Comparison of ENCODE assay signal across 11 mouse cellular contexts in the genomic region with DNA sequence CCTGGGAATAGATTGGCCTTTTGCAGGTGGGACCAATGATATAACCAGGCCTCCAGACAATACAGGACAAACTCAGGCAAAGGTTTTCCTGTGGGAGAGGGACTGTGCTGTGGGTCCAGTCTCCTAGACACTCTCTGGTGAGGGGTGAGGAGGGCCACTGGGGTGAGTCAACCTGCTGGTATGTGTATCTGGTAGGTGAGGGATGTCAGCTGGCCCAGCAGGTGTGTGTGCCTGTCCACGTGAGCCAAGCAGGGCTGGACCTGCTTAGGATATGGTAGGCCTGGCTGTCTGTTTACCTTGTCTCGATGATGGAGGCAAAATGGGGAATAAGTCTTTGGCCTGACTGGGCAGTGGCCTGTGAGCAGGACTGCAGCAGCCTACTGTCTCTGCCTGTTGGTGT. TPM values are rescaled to one million over a fixed set of nuclear protein-coding genes. Genes with fewer than 3 reads are reported as not detected.
DNase-seq lines count a peak whose midpoint lies in the region; ATAC-seq and TF ChIP-seq lines count a peak whose summit lies in the region.
"Had no signal": no experiment of that assay in that cellular context is flagged by ENCODE, and none has a peak within 500 bp of the region (broad histone marks: within the 10 kb centered on the region; RNA-seq: fewer than 3 reads in every experiment).

No protein-coding gene starts in this region.

- in situ Hi-C loops in ES-E14 (cut with MboI; ENCODE audit: low sequenced_read_pairs in 2 of 2, unreplicated experiment in 2 of 2): no loop called here

- H3K27ac ChIP-seq in ES-E14 (ENCODE audit: insufficient read depth, low read depth, low read length, poor library complexity, severe bottlenecking): no peak overlapping the region
- H3K27ac ChIP-seq in embryonic facial prominence, embryonic 14.5 days (replicated peaks; ENCODE audit: low read depth, low read length): no peak overlapping the region
- peak overlapping the region; percentile 87; the same call in 1 of the 2 replicates for H3K27ac ChIP-seq in kidney, postnatal 0 days
- no peak overlapping the region for H3K27ac ChIP-seq in midbrain, embryonic 13.5 days

- ATAC-seq in embryonic facial prominence, embryonic 14.5 days (ENCODE audit: low read depth): no peak
- ATAC-seq in kidney, postnatal 0 days (replicated peaks; ENCODE audit: low FRiP score, low read depth): peak; percentile 33
- ATAC-seq in midbrain, embryonic 13.5 days: no peak
- ATAC-seq: liver, postnatal 0 days had no signal

- H3K4me3 ChIP-seq in ES-E14 (ENCODE audit: insufficient read depth in 1 of 2, low read depth in 1 of 2, low read length in 2 of 2, poor library complexity in 1 of 2, severe bottlenecking in 1 of 2): peak overlapping the region; percentile 73 to 89
- H3K4me3 ChIP-seq in embryonic facial prominence, embryonic 14.5 days (ENCODE audit: low read depth, low read length): peak overlapping the region; percentile 50
- H3K4me3 ChIP-seq in kidney, postnatal 0 days (replicated peaks; ENCODE audit: low read depth, low read length): peak overlapping the region; percentile 57; the same call in 1 of the 2 replicates
- H3K4me3 ChIP-seq in midbrain, embryonic 13.5 days (replicated peaks): no peak overlapping the region
- H3K4me3 ChIP-seq: erythroblast, embryonic 14.5 days had no signal

- peaks cover 7 to 23% of the 10 kb centered on the region in 2 experiments for H3K4me1 ChIP-seq in ES-E14 (ENCODE audit: control insufficient read depth in 2 of 2, insufficient read depth in 2 of 2, low read length in 2 of 2, poor library complexity in 1 of 2)
- H3K4me1 ChIP-seq in embryonic facial prominence, embryonic 14.5 days (ENCODE audit: control insufficient read depth, insufficient read depth, low read length): no peaks in the 10 kb centered on the region
- H3K4me1 ChIP-seq in kidney, postnatal 0 days (replicated peaks; ENCODE audit: insufficient read depth, low read length): peaks cover 6% of the 10 kb centered on the region; the same call in 1 of the 2 replicates
- peaks cover 14% of the 10 kb centered on the region for H3K4me1 ChIP-seq in midbrain, embryonic 13.5 days (replicated peaks)

- H3K9me3 ChIP-seq in ES-E14 (ENCODE audit: control insufficient read depth, insufficient read depth, low read depth, low read length): no peaks in the 10 kb centered on the region
- H3K9me3 ChIP-seq in embryonic facial prominence, embryonic 14.5 days (ENCODE audit: control insufficient read depth, low read length): no peaks in the 10 kb centered on the region
- H3K9me3 ChIP-seq in kidney, postnatal 0 days (replicated peaks; ENCODE audit: low read length): no peaks in the 10 kb centered on the region
- no peaks in the 10 kb centered on the region for H3K9me3 ChIP-seq in midbrain, embryonic 13.5 days

- peak overlapping the region; percentile 81 for H3K4me2 ChIP-seq in embryonic facial prominence, embryonic 14.5 days (ENCODE audit: low read depth, low read length)
- H3K4me2 ChIP-seq in kidney, postnatal 0 days (ENCODE audit: low read length): peak overlapping the region; percentile 83
- no peak overlapping the region for H3K4me2 ChIP-seq in midbrain, embryonic 13.5 days (replicated peaks)

- peak overlapping the region; percentile 81; the same call in 1 of the 2 replicates for H3K9ac ChIP-seq in ES-E14 (ENCODE audit: insufficient read depth, low read depth, low read length, poor library complexity, severe bottlenecking)
- H3K9ac ChIP-seq in embryonic facial prominence, embryonic 14.5 days (ENCODE audit: low read depth, low read length): no peak overlapping the region; the same call in 1 of the 2 replicates
- peak overlapping the region; percentile 74; the same call in 1 of the 2 replicates for H3K9ac ChIP-seq in kidney, postnatal 0 days (ENCODE audit: low read depth, low read length)
- H3K9ac ChIP-seq in midbrain, embryonic 13.5 days (replicated peaks): no peak overlapping the region
- H3K9ac ChIP-seq: liver, postnatal 0 days had no signal

- no peak for DNase-seq in ES-E14 (ENCODE audit: low read depth, low spot score)
- DNase-seq in embryonic facial prominence, embryonic 14.5 days (ENCODE audit: low spot score): no peak
- DNase-seq in kidney, postnatal 0 days (ENCODE audit: low spot score): no peak
- DNase-seq in lung, postnatal 4 days: peak; percentile 14 to 43
- DNase-seq in spleen, postnatal 10 days (ENCODE audit: low spot score in 2 of 2): no peak
- DNase-seq in cerebellum, adult 11-12 months: no peak
- DNase-seq: cerebellum, adult 9-10 months; liver, postnatal 0 days had no signal

- peaks cover 53% of the 10 kb centered on the region for H3K27me3 ChIP-seq in embryonic facial prominence, embryonic 14.5 days (replicated peaks; ENCODE audit: control insufficient read depth, insufficient read depth, low read length)
- peaks cover 18% of the 10 kb centered on the region for H3K27me3 ChIP-seq in kidney, postnatal 0 days (ENCODE audit: insufficient read depth, low read length)
- peaks cover 59% of the 10 kb centered on the region for H3K27me3 ChIP-seq in midbrain, embryonic 13.5 days

- no peak for TF ChIP-seq CTCF in kidney, postnatal 0 days (IDR thresholded peaks at IDR 0.05; ENCODE audit: low read depth)

- 60% methylated on average over 2 of the region's 2 CpGs for WGBS in embryonic facial prominence, embryonic 14.5 days
- 80% methylated on average over 2 of the region's 2 CpGs for WGBS in kidney, postnatal 0 days
- 81% methylated on average over 2 of the region's 2 CpGs for WGBS in midbrain, embryonic 13.5 days

- peaks cover 12% of the 10 kb centered on the region; the same call in 1 of the 2 replicates for H3K36me3 ChIP-seq in ES-E14 (ENCODE audit: control insufficient read depth, insufficient read depth, low read length, poor library complexity, severe bottlenecking)
- no peaks in the 10 kb centered on the region for H3K36me3 ChIP-seq in embryonic facial prominence, embryonic 14.5 days (ENCODE audit: control insufficient read depth, insufficient read depth, low read length)
- no peaks in the 10 kb centered on the region for H3K36me3 ChIP-seq in kidney, postnatal 0 days (ENCODE audit: insufficient read depth, low read length)
- no peaks in the 10 kb centered on the region for H3K36me3 ChIP-seq in midbrain, embryonic 13.5 days

TF ChIP-seq in ES-E14, 5 proteins besides CTCF, POLR2A, EP300 and RAD21:
- TF ChIP-seq ZNF384 (IDR thresholded peaks at IDR 0.05; ENCODE audit: low read depth, low read length) (no peak), HCFC1 (IDR thresholded peaks at IDR 0.05; ENCODE audit: borderline replicate concordance, insufficient read depth, low read length) (no peak), ZC3H11A (IDR thresholded peaks at IDR 0.05; ENCODE audit: borderline replicate concordance, low read depth, low read length) (no peak), MAFK (IDR thresholded peaks at IDR 0.05; ENCODE audit: insufficient read depth, low read depth, low read length) (no peak), CHD2 (IDR thresholded peaks at IDR 0.05; ENCODE audit: low read depth, low read length) (no peak)

RNA-seq across cellular contexts. Expression of a gene that starts 1.5 kb away (rescaled TPM):
- total RNA-seq in ES-E14 (2012; rRNA removed): 80.3 and 167 TPM in 2 replicates
- polyA plus RNA-seq in embryonic facial prominence, embryonic 14.5 days (2014; fragmentation: Nextera tagmentation; extraction: Ambion mirVana): 14.1 and 17.0 TPM in 2 replicates
- polyA plus RNA-seq in kidney, postnatal 0 days (2015; fragmentation: Nextera tagmentation; extraction: Ambion mirVana): 62.3 and 62.7 TPM in 2 replicates
- 0.34 and 0.48 TPM in 2 replicates for polyA plus RNA-seq in midbrain, embryonic 13.5 days (2015; fragmentation: Nextera tagmentation; extraction: Ambion mirVana)
- polyA plus RNA-seq: erythroblast, embryonic 14.5 days had no signal

RNA-seq across cellular contexts. Expression of a gene that starts 9.0 kb away (rescaled TPM):
- total RNA-seq in ES-E14 (2012; rRNA removed): 0.95 and 1.6 TPM in 2 replicates
- polyA plus RNA-seq in embryonic facial prominence, embryonic 14.5 days (2014; fragmentation: Nextera tagmentation; extraction: Ambion mirVana): 0.38 TPM in 1 of 2 replicates, not detected in the other
- 1.0 and 1.5 TPM in 2 replicates for polyA plus RNA-seq in kidney, postnatal 0 days (2015; fragmentation: Nextera tagmentation; extraction: Ambion mirVana)
- not detected in 2 replicates for polyA plus RNA-seq in midbrain, embryonic 13.5 days (2015; fragmentation: Nextera tagmentation; extraction: Ambion mirVana)
- total RNA-seq: left cerebral cortex, postnatal 14 days had no signal
- polyA plus RNA-seq: erythroblast, embryonic 14.5 days; liver, postnatal 0 days had no signal

RNA-seq across cellular contexts. Expression of a gene that starts 30.1 kb away (rescaled TPM):
- total RNA-seq in ES-E14 (2012; rRNA removed): 11.7 and 15.2 TPM in 2 replicates
- 15.7 and 19.8 TPM in 2 replicates for polyA plus RNA-seq in embryonic facial prominence, embryonic 14.5 days (2014; fragmentation: Nextera tagmentation; extraction: Ambion mirVana)
- polyA plus RNA-seq in kidney, postnatal 0 days (2015; fragmentation: Nextera tagmentation; extraction: Ambion mirVana): 15.1 and 16.8 TPM in 2 replicates
- 24.0 and 24.3 TPM in 2 replicates for polyA plus RNA-seq in midbrain, embryonic 13.5 days (2015; fragmentation: Nextera tagmentation; extraction: Ambion mirVana)

RNA-seq across cellular contexts. Expression of a gene that starts 30.3 kb away (rescaled TPM):
- 15.7 and 19.8 TPM in 2 replicates for total RNA-seq in ES-E14 (2012; rRNA removed)
- polyA plus RNA-seq in embryonic facial prominence, embryonic 14.5 days (2014; fragmentation: Nextera tagmentation; extraction: Ambion mirVana): 41.0 and 43.0 TPM in 2 replicates
- polyA plus RNA-seq in kidney, postnatal 0 days (2015; fragmentation: Nextera tagmentation; extraction: Ambion mirVana): 41.9 and 44.0 TPM in 2 replicates
- 56.7 and 59.1 TPM in 2 replicates for polyA plus RNA-seq in midbrain, embryonic 13.5 days (2015; fragmentation: Nextera tagmentation; extraction: Ambion mirVana)

RNA-seq across cellular contexts. Expression of a gene that starts 32.4 kb away (rescaled TPM):
- total RNA-seq in ES-E14 (2012; rRNA removed): 1.8 and 1.9 TPM in 2 replicates
- polyA plus RNA-seq in embryonic facial prominence, embryonic 14.5 days (2014; fragmentation: Nextera tagmentation; extraction: Ambion mirVana): 9.8 and 10.4 TPM in 2 replicates
- polyA plus RNA-seq in kidney, postnatal 0 days (2015; fragmentation: Nextera tagmentation; extraction: Ambion mirVana): 3.5 and 3.6 TPM in 2 replicates
- polyA plus RNA-seq in midbrain, embryonic 13.5 days (2015; fragmentation: Nextera tagmentation; extraction: Ambion mirVana): 15.1 and 15.5 TPM in 2 replicates
- polyA plus RNA-seq: erythroblast, embryonic 14.5 days; liver, postnatal 0 days had no signal

Comparison
In these comparisons a context has a peak if more than half of its experiments do, and no peak if none do; other contexts are left out.
1. DNase-seq: peak in lung, postnatal 4 days (2 of 2); none in ES-E14 (single experiment), embryonic facial prominence, embryonic 14.5 days (single experiment), kidney, postnatal 0 days (single experiment), spleen, postnatal 10 days (0 of 2) and cerebellum, adult 11-12 months (single experiment).
2. H3K9ac ChIP-seq: peak in ES-E14 (single experiment) and kidney, postnatal 0 days (single experiment); none in embryonic facial prominence, embryonic 14.5 days (single experiment) and midbrain, embryonic 13.5 days (single experiment).
3. RNA of a gene that starts 1.5 kb away (polyA plus RNA-seq): 62.3 to 62.7 TPM in kidney, postnatal 0 days and 14.1 to 17.0 TPM in embryonic facial prominence, embryonic 14.5 days; 0.34 to 0.48 TPM in midbrain, embryonic 13.5 days; every median in the first group is over 10 times any median in the second.